Mouse (Mus musculus): Measurements from ENCODE around the gene Gm11096. TPM values are rescaled to one million over a fixed set of nuclear protein-coding genes. Genes with fewer than 3 reads are reported as not detected.

The Gm11096 gene
- polyA plus RNA-seq, 1 experiment from 2014 or later = not detected

GRCm38 (mm10) chr17:81424256-81424912 is 17.2 kb upstream of the Gm11096 start:
- Histone ChIP-seq H3K27ac (no peak overlapping the region), H3K4me2 (no peak overlapping the region), H3K9ac (no peak overlapping the region), H3K4me1 (replicated peaks) (no peaks in the 10 kb centered on the region), H3K9me3 (replicated peaks) (no peaks in the 10 kb centered on the region), H3K36me3 (no peaks in the 10 kb centered on the region), H3K27me3 (no peaks in the 10 kb centered on the region), H3K4me3 (replicated peaks) (no peak overlapping the region)
- DNase-seq (no peak), ATAC-seq (ENCODE audit: low read depth) (no peak)
- 36% methylated on average over 10 of the region's 10 CpGs for WGBS (ENCODE audit: insufficient replicate concordance)

DNA sequence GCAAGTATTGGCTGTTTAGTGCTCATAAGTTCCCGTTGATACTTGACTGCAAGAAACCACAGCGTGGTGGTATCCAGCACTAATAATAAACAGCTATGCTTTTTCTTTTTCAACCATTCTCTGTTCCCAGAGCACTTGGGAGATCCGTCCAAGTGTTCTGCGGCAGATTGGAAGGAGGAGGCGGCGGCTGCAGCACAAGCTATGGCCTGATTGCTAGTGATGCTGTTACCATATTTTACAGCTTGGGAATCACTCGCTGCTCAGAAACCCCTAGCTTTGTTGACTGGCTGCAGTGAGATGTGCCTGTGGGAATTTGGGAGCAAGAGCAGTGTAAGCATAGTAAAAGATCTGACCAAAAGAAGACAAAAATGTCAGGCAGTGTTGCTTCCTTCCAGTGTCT is 14.3 kb upstream of the Gm11096 start:
- H3K4me2 ChIP-seq = no peak overlapping the region
- H3K27ac ChIP-seq = no peak overlapping the region
- H3K9ac ChIP-seq = no peak overlapping the region
- WGBS (ENCODE audit: insufficient replicate concordance) = 76% methylated on average over 7 of the region's 7 CpGs
- H3K9me3 ChIP-seq (replicated peaks) = no peaks in the 10 kb centered on the region
- ATAC-seq (ENCODE audit: low read depth) = no peak
- no peak for DNase-seq
- no peaks in the 10 kb centered on the region for H3K27me3 ChIP-seq
- H3K4me3 ChIP-seq (replicated peaks) = no peak overlapping the region
- no peaks in the 10 kb centered on the region for H3K4me1 ChIP-seq (replicated peaks)
- no peaks in the 10 kb centered on the region for H3K36me3 ChIP-seq

- H3K27me3 ChIP-seq = no peaks in the 10 kb centered on the region
- H3K4me2 ChIP-seq = no peak overlapping the region
- ATAC-seq (ENCODE audit: low read depth) = no peak
- H3K27ac ChIP-seq = no peak overlapping the region
- H3K4me3 ChIP-seq (replicated peaks) = no peak overlapping the region
- no peaks in the 10 kb centered on the region for H3K9me3 ChIP-seq (replicated peaks)
- WGBS (ENCODE audit: insufficient replicate concordance) = 54% methylated on average over 2 of the region's 2 CpGs
- DNase-seq = no peak
- no peak overlapping the region for H3K9ac ChIP-seq
- H3K4me1 ChIP-seq (replicated peaks) = no peaks in the 10 kb centered on the region
- H3K36me3 ChIP-seq = no peaks in the 10 kb centered on the region
Measured at GRCm38 (mm10) chr17:81432733-81433132, 8.8 kb upstream of the Gm11096 start.

DNA sequence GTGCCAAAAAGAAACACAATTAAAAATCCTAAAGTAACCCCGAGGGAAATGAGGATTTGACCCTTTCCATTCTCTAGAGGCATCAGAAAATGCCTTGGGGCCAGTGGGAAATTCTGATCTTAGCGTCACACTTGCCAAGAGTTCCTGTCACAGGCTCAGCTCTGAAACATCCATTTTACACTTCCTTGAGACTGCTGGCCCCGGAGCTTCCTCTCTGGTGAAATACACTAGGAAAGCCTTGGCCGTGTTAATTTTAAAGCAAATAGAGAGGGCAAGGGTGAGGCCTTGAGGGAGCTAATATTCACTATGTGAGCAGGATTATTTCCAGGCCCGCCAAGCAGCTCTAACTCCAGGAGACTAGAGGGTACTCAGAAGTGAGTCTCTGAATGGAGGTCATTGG is 8.4 kb upstream of the Gm11096 start:
- DNase-seq (no peak), ATAC-seq (ENCODE audit: low read depth) (no peak)
- 38% methylated on average over 5 of the region's 5 CpGs for WGBS (ENCODE audit: insufficient replicate concordance)

DNA sequence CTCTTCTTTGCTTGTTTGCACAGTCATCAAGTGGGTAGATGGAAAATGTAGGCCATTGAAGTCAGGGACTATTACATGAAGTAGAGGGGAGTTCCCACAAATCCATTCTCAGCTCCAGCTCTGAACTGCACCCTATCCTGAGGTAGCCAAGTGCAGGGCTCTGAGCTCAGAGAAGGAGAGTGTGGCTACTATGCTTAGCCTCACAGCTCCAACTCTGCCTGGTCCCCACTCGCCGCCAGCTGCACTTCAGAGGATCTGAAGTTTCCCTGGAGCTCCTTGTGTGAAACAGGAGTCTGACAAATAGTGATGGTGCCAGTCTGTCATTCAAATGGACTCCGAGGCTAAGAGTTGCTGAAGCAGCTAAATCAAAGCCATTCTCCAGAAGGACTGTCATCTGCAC is 13.7 kb downstream of the Gm11096 start:
- Histone ChIP-seq H3K36me3 (no peaks in the 10 kb centered on the region), H3K4me3 (replicated peaks) (no peak overlapping the region), H3K27ac (no peak overlapping the region), H3K4me1 (replicated peaks) (no peaks in the 10 kb centered on the region), H3K4me2 (no peak overlapping the region), H3K27me3 (no peaks in the 10 kb centered on the region), H3K9ac (no peak overlapping the region), H3K9me3 (replicated peaks) (no peaks in the 10 kb centered on the region)
- WGBS (ENCODE audit: insufficient replicate concordance) = 54% methylated on average over 3 of the region's 3 CpGs
- ATAC-seq (ENCODE audit: low read depth) (no peak), DNase-seq (no peak)

More for the DNA sequence above, 8.4 kb upstream of the Gm11096 start:
- no peaks in the 10 kb centered on the region for H3K27me3 ChIP-seq
- H3K9ac ChIP-seq = no peak overlapping the region
- H3K36me3 ChIP-seq = no peaks in the 10 kb centered on the region
- no peak overlapping the region for H3K4me3 ChIP-seq (replicated peaks)
- no peaks in the 10 kb centered on the region for H3K4me1 ChIP-seq (replicated peaks)
- no peak overlapping the region for H3K4me2 ChIP-seq
- H3K27ac ChIP-seq = no peak overlapping the region
- H3K9me3 ChIP-seq (replicated peaks) = no peaks in the 10 kb centered on the region

GRCm38 (mm10) chr17:81455977-81456376 is 14.4 kb downstream of the Gm11096 start:
- no peaks in the 10 kb centered on the region for H3K36me3 ChIP-seq
- H3K9ac ChIP-seq = no peak overlapping the region
- H3K4me3 ChIP-seq (replicated peaks) = no peak overlapping the region
- no peaks in the 10 kb centered on the region for H3K9me3 ChIP-seq (replicated peaks)
- no peak overlapping the region for H3K27ac ChIP-seq
- no peaks in the 10 kb centered on the region for H3K4me1 ChIP-seq (replicated peaks)
- 53% methylated on average over 7 of the region's 7 CpGs for WGBS (ENCODE audit: insufficient replicate concordance)
- DNase-seq (no peak), ATAC-seq (ENCODE audit: low read depth) (no peak)
- no peaks in the 10 kb centered on the region for H3K27me3 ChIP-seq
- no peak overlapping the region for H3K4me2 ChIP-seq

- Histone ChIP-seq H3K4me2 (no peak overlapping the region), H3K4me3 (replicated peaks) (no peak overlapping the region), H3K27ac (no peak overlapping the region), H3K9ac (no peak overlapping the region), H3K9me3 (replicated peaks) (no peaks in the 10 kb centered on the region), H3K27me3 (no peaks in the 10 kb centered on the region), H3K4me1 (replicated peaks) (no peaks in the 10 kb centered on the region), H3K36me3 (no peaks in the 10 kb centered on the region)
- no peak for ATAC-seq (ENCODE audit: low read depth)
- DNase-seq = no peak
- 50% methylated on average over 3 of the region's 3 CpGs for WGBS (ENCODE audit: insufficient replicate concordance)
Measured at GRCm38 (mm10) chr17:81459379-81459778, 17.8 kb downstream of the Gm11096 start.

DNA sequence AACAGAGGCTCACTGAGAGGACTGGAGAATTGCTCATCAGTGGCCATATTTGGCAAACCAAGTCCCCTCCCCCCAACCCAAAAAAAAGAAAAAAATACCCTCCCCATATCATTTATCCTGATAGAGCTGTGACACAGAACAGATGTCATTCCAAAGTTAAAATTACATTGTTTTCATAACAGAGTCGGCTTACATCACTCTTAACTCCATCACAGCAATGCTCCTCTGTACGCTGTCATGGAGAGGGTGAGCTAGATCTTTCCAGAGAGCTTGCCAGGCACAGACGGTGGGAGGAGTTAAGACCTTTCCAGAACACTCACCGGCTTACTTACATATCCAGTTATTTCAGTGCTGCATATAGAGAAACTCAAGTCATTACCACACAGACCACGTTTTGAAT is 27.4 kb downstream of the Gm11096 start:
- H3K9ac ChIP-seq = no peak overlapping the region
- ATAC-seq (ENCODE audit: low read depth) = no peak
- no peaks in the 10 kb centered on the region for H3K36me3 ChIP-seq
- no peak overlapping the region for H3K27ac ChIP-seq
- WGBS (ENCODE audit: insufficient replicate concordance) = 60% methylated on average over 5 of the region's 5 CpGs
- H3K27me3 ChIP-seq = no peaks in the 10 kb centered on the region
- H3K9me3 ChIP-seq (replicated peaks) = no peaks in the 10 kb centered on the region
- no peaks in the 10 kb centered on the region for H3K4me1 ChIP-seq (replicated peaks)
- no peak overlapping the region for H3K4me2 ChIP-seq
- DNase-seq = no peak
- H3K4me3 ChIP-seq (replicated peaks) = no peak overlapping the region

DNA sequence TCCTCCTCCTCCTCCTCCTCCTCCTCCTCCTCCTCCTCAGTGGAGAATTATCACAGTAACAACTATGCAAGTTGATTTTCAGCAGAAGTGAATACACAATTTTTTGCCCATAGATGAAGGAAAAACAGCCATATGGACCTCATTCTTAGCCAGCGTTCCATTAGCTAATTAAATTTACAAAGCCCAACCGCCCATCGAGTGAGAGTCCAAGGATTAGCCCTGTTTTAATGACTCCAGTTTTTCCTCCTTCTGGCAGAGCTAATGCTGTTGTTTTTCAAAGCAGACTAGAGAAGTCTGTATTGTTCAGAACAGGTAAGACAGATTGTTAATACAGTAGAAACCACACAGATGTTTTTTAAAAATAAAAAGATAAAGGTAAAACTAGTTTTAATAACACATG is 31.8 kb downstream of the Gm11096 start:
- Histone ChIP-seq H3K36me3 (no peaks in the 10 kb centered on the region), H3K4me3 (replicated peaks) (no peak overlapping the region), H3K27ac (no peak overlapping the region), H3K9ac (no peak overlapping the region), H3K4me2 (no peak overlapping the region), H3K4me1 (replicated peaks) (no peaks in the 10 kb centered on the region), H3K9me3 (replicated peaks) (no peaks in the 10 kb centered on the region), H3K27me3 (no peaks in the 10 kb centered on the region)
- WGBS (ENCODE audit: insufficient replicate concordance) = 65% methylated on average over 3 of the region's 3 CpGs
- DNase-seq (no peak), ATAC-seq (ENCODE audit: low read depth) (no peak)

DNA sequence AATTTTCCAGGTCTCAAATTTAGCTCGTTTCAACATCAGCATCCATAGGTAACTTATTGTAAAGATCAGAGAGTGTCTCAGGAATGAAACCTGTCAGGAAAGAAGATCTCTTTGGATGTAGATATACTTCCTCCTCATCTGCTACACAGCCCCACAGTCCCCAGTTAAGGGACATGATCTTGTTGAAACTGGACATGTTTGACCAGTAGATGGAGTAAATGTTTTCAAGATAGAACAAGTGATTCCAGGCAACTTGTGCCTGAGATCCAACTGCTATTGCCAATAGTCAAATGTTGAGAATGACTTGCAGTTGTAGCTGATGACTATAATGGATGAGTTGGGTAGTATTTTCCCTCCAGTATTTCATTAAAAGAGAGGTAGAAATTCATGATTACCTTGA is 35.9 kb downstream of the Gm11096 start:
- H3K27ac ChIP-seq = no peak overlapping the region
- WGBS (ENCODE audit: insufficient replicate concordance) = 59% methylated on average over 1 of the region's 1 CpGs
- DNase-seq (no peak), ATAC-seq (ENCODE audit: low read depth) (no peak)
- H3K9ac ChIP-seq = no peak overlapping the region
- no peak overlapping the region for H3K4me3 ChIP-seq (replicated peaks)
- H3K4me1 ChIP-seq (replicated peaks) = no peaks in the 10 kb centered on the region
- no peaks in the 10 kb centered on the region for H3K9me3 ChIP-seq (replicated peaks)
- H3K27me3 ChIP-seq = no peaks in the 10 kb centered on the region
- H3K4me2 ChIP-seq = no peak overlapping the region
- no peaks in the 10 kb centered on the region for H3K36me3 ChIP-seq

DNA sequence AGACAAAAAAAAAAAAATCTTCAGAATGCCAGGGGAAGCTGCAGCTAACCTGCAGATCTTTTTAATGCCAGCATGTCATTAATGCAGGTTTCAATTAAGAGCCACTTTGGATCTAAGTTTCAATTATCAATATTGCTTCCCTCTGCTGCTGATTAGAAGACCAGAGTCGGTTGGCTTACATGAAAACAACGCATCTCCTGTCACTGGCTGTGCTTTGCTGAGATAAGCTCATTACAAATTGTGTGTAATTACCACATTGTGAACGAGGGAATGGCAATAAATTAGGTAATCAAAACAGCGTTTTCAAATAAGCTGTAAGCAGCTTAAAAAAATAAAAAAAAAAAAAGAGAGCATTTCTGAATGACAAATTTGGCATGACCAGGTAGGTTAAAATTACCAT is 38.2 kb downstream of the Gm11096 start:
- no peak overlapping the region for H3K4me3 ChIP-seq (replicated peaks)
- no peaks in the 10 kb centered on the region for H3K27me3 ChIP-seq
- no peaks in the 10 kb centered on the region for H3K4me1 ChIP-seq (replicated peaks)
- no peak overlapping the region for H3K4me2 ChIP-seq
- H3K9ac ChIP-seq = no peak overlapping the region
- 58% methylated on average over 4 of the region's 4 CpGs for WGBS (ENCODE audit: insufficient replicate concordance)
- no peaks in the 10 kb centered on the region for H3K9me3 ChIP-seq (replicated peaks)
- DNase-seq (no peak), ATAC-seq (ENCODE audit: low read depth) (no peak)
- no peak overlapping the region for H3K27ac ChIP-seq
- H3K36me3 ChIP-seq = no peaks in the 10 kb centered on the region

DNA sequence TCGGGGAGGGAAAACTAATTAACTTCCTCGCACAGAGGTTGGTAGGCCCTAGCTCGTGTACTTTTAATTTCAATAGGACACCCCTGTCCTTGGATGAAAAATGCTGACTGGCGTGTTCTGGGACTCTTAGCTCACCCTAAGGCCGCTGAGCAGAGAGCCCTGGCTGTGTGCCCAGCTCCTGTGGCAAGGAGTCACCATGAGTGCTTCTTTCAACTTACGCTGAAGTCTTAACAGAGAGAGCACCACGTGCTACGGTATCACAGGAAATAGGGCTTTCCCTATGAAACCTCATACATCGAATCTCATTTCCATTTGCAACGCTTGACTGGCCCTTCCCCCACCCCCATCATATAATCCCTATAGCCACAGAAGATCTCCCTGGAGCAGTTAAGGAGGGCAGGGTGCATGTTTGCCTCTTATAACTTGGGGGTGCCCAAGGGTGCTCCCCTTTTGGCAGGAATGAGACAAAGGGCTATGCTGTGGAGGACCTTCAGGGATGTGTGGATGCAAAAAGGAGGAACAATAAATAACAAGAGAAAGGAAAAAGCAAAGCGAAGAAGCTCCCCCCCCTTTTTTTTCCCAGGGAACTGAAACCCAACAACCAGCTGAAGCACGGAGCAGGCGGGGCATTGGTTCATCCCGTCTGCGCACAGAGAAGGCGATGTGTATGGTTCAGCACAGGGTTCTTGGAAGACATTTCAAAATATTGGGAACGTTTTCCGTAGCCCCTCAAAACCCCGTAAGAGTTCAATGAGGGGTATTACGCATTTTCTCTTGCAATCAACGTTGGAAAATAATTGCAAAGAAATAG is 39.0 kb downstream of the Gm11096 start:
- no peak overlapping the region for H3K9ac ChIP-seq
- no peaks in the 10 kb centered on the region for H3K27me3 ChIP-seq
- no peaks in the 10 kb centered on the region for H3K36me3 ChIP-seq
- H3K4me1 ChIP-seq (replicated peaks) = no peaks in the 10 kb centered on the region
- ATAC-seq (ENCODE audit: low read depth) = no peak
- H3K4me3 ChIP-seq (replicated peaks) = no peak overlapping the region
- WGBS (ENCODE audit: insufficient replicate concordance) = 69% methylated on average over 21 of the region's 21 CpGs
- no peaks in the 10 kb centered on the region for H3K9me3 ChIP-seq (replicated peaks)
- H3K27ac ChIP-seq = no peak overlapping the region
- no peak overlapping the region for H3K4me2 ChIP-seq
- DNase-seq = no peak

Data from liver, embryonic 13.5 days (tissue).